Comparison of ENCODE assay signal across 7 mouse cellular contexts in the genomic region with DNA sequence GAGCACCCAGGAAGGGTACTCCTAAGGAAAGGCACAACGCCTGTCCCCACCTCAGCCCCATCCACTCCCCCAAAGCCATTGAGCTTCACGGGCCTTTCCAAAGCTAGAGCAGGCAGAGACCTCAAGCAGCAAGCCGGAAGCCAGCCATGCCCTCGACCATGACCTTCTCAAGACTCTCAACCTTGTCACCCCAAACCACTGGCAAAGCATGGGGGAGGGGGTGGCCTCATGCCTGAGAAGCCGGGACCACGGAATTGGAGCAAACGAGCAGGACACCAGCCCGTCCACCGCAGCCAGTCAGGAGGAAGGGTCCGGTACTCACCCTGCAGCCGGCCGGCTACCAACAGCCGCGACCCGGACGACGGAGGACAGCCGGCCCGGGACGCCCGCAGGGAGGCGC. TPM values are rescaled to one million over a fixed set of nuclear protein-coding genes. Genes with fewer than 3 reads are reported as not detected.
A peak's percentile ranks its signal among the peaks of the same experiment; 100 is the strongest.
DNase-seq lines count a peak whose midpoint lies in the region; ATAC-seq and TF ChIP-seq lines count a peak whose summit lies in the region.

No protein-coding gene starts in this region.

- POLR2A ChIA-PET in Patski (lab: Charles Lee), result no interaction called here

- H3K4me1 ChIP-seq in forebrain, embryonic 10.5 days, result peaks cover 28% of the 10 kb centered on the region
- peaks cover 13% of the 10 kb centered on the region; the same call in 1 of the 2 replicates for H3K4me1 ChIP-seq in kidney, postnatal 0 days (replicated peaks; ENCODE audit: insufficient read depth, low read length)
- H3K4me1 ChIP-seq in midbrain, embryonic 13.5 days (replicated peaks), result peaks cover 30% of the 10 kb centered on the region

- TF ChIP-seq CTCF in Patski (IDR thresholded peaks at IDR 0.05), result no peak
- no peak for TF ChIP-seq CTCF in kidney, postnatal 0 days (IDR thresholded peaks at IDR 0.05; ENCODE audit: low read depth)

- DNase-seq in left cerebral cortex, postnatal 4 days, result peak; percentile 21
- DNase-seq in left cerebral cortex, postnatal 36 days (ENCODE audit: low spot score in 2 of 2), result no peak
- DNase-seq in Patski (ENCODE audit: low read depth, low spot score), result no peak
- no peak for DNase-seq in forebrain, embryonic 10.5 days (ENCODE audit: extremely low spot score, low spot score)
- DNase-seq in kidney, postnatal 0 days (ENCODE audit: low spot score), result peak; percentile 12
- no peak for DNase-seq in layer of hippocampus, adult 8-10 months (ENCODE audit: low spot score in 2 of 2)

- H3K27ac ChIP-seq in forebrain, embryonic 10.5 days, result peak overlapping the region; percentile 98
- H3K27ac ChIP-seq in kidney, postnatal 0 days, result peak overlapping the region; percentile 83
- H3K27ac ChIP-seq in midbrain, embryonic 13.5 days, result peak overlapping the region; percentile 85

- in situ Hi-C loops in Patski (cut with MboI; ENCODE audit: low pct_unique_long_range_greater_than_20kb), result no loop called here

- 0% methylated on average over 22 of the region's 22 CpGs for WGBS in forebrain, embryonic 10.5 days
- WGBS in kidney, postnatal 0 days, result under 1% methylated on average over 22 of the region's 22 CpGs
- whole genome bisulfite sequencing in midbrain, embryonic 13.5 days, result 0% methylated on average over 22 of the region's 22 CpGs

- peak overlapping the region; percentile 86 for H3K9ac ChIP-seq in kidney, postnatal 0 days (ENCODE audit: low read depth, low read length)
- peak overlapping the region; percentile 94 for H3K9ac ChIP-seq in midbrain, embryonic 13.5 days (replicated peaks)

- peak; percentile 27 for ATAC-seq in Patski
- peak; percentile 33; the same call in 1 of the 2 replicates for ATAC-seq in kidney, postnatal 0 days (replicated peaks; ENCODE audit: low FRiP score, low read depth)
- ATAC-seq in midbrain, embryonic 13.5 days, result no peak

- H3K4me3 ChIP-seq in forebrain, embryonic 10.5 days, result peak overlapping the region; percentile 99
- H3K4me3 ChIP-seq in kidney, postnatal 0 days (replicated peaks; ENCODE audit: low read depth, low read length), result peak overlapping the region; percentile 93
- H3K4me3 ChIP-seq in midbrain, embryonic 13.5 days (replicated peaks), result peak overlapping the region; percentile 99

- H3K36me3 ChIP-seq in forebrain, embryonic 10.5 days (replicated peaks), result peaks cover 18% of the 10 kb centered on the region
- 0 out of 2 replicates have a peak, but pooled peaks cover 4% of the 10 kb centered on the region for H3K36me3 ChIP-seq in kidney, postnatal 0 days (ENCODE audit: insufficient read depth, low read length)
- 0 out of 2 replicates have a peak, but pooled peaks cover 4% of the 10 kb centered on the region for H3K36me3 ChIP-seq in midbrain, embryonic 13.5 days

- CTCF ChIA-PET in Patski (lab: Charles Lee), result no interaction called here

- peak overlapping the region; percentile 77 for H3K4me2 ChIP-seq in kidney, postnatal 0 days (ENCODE audit: low read length)
- H3K4me2 ChIP-seq in midbrain, embryonic 13.5 days (replicated peaks), result peak overlapping the region; percentile 97

- intact Hi-C loops in left cerebral cortex, postnatal 4 days (cut with DNase I), result no loop called here
- intact Hi-C loops in left cerebral cortex, postnatal 36 days (cut with DNase I), result no loop called here

- H3K27me3 ChIP-seq in Patski, result no peaks in the 10 kb centered on the region
- no peaks in the 10 kb centered on the region for H3K27me3 ChIP-seq in forebrain, embryonic 10.5 days (ENCODE audit: poor library complexity, severe bottlenecking)
- H3K27me3 ChIP-seq in kidney, postnatal 0 days (ENCODE audit: insufficient read depth, low read length), result no peaks in the 10 kb centered on the region
- no peaks in the 10 kb centered on the region for H3K27me3 ChIP-seq in midbrain, embryonic 13.5 days

- no peaks in the 10 kb centered on the region for H3K9me3 ChIP-seq in forebrain, embryonic 10.5 days
- H3K9me3 ChIP-seq in kidney, postnatal 0 days (replicated peaks; ENCODE audit: low read length), result no peaks in the 10 kb centered on the region
- no peaks in the 10 kb centered on the region for H3K9me3 ChIP-seq in midbrain, embryonic 13.5 days

RNA-seq across cellular contexts. Expression of gene Lrpprc, which starts 0.5 kb away (rescaled TPM):
- 10 to 100 TPM; 64.8 to 67.7 TPM for total RNA-seq in left cerebral cortex, postnatal 4 days (2021)
- 10 to 100 TPM; 57.0 to 67.4 TPM for total RNA-seq in left cerebral cortex, postnatal 36 days (2021)
- 72.4 TPM for polyA plus RNA-seq in Patski (2021)
- 52.5 and 56.2 TPM in 2 replicates for polyA plus RNA-seq in forebrain, embryonic 10.5 days (2016; fragmentation: Nextera tagmentation; extraction: Ambion mirVana)
- 31.2 and 34.1 TPM in 2 replicates for polyA plus RNA-seq in kidney, postnatal 0 days (2015; fragmentation: Nextera tagmentation; extraction: Ambion mirVana)
- 42.0 and 44.3 TPM in 2 replicates for polyA plus RNA-seq in midbrain, embryonic 13.5 days (2015; fragmentation: Nextera tagmentation; extraction: Ambion mirVana)
- 10 to 100 TPM; 62.3 to 66.0 (median 63.4) TPM for total RNA-seq in layer of hippocampus, adult 8-10 months (2022)

Comparison
In these comparisons a context has a peak if more than half of its experiments do, and no peak if none do; other contexts are left out.
1. DNase-seq: peak in left cerebral cortex, postnatal 4 days (single experiment) and kidney, postnatal 0 days (single experiment); none in left cerebral cortex, postnatal 36 days (0 of 2), Patski (single experiment), forebrain, embryonic 10.5 days (single experiment) and layer of hippocampus, adult 8-10 months (0 of 2).
2. Peak in every context shown above with its lines, with median percentiles within 50 percentile points of each other: H3K27ac ChIP-seq and H3K4me3 ChIP-seq.